Mouse (Mus musculus) liver, embryonic 14.5 days (tissue): ENCODE measurements around the gene S100a4. TPM values are rescaled to one million over a fixed set of nuclear protein-coding genes. Genes with fewer than 3 reads are reported as not detected.
A peak's percentile ranks its signal among the peaks of the same experiment; 100 is the strongest.

Experiments used
- ATAC-seq: fragments of 200-750 bp; cut with Nextera tagmentation; 2 replicates; pipeline ENCODE4 v1.8.0; 2017; ENCODE audit warnings: moderate number of reproducible peaks, mild to moderate bottlenecking, moderate library complexity; ENCODE audit not compliant: insufficient read depth
- DNase-seq, 3 experiments: peaks; one replicate each; pipeline ENCODE4 v3.0.0-alpha.2; 2012 to 2013; ENCODE audit warnings: low read depth in 3 of 3, low spot score in 3 of 3
- H3K27ac ChIP-seq: fragments of 300-500 bp; sonication (generic); 2 replicates; pipeline ENCODE4 v1.5.1; 2014; ENCODE audit warnings: moderate library complexity, mild to moderate bottlenecking, control low read depth, inconsistent platforms
- H3K27me3 ChIP-seq: fragments of 300-500 bp; sonication (generic); 2 replicates; pipeline ENCODE4 v1.6.1; 2014; ENCODE audit warnings: mild to moderate bottlenecking, low read length, moderate library complexity; ENCODE audit not compliant: control insufficient read depth, insufficient read depth
- H3K36me3 ChIP-seq: fragments of 300-500 bp; sonication (generic); replicated peaks from 2 replicates; pipeline ENCODE4 v1.6.1; 2014; ENCODE audit warnings: low read depth; ENCODE audit not compliant: control insufficient read depth, insufficient read depth
- H3K4me1 ChIP-seq, 2 experiments: fragments of 200-500 bp in 1 of 2; fragments of 300-500 bp in 1 of 2; sonication (generic) in 1 of 2; replicated peaks; 2 replicates each; pipeline ENCODE4 v1.6.1; 2012 to 2014; ENCODE audit warnings: antibody characterized with exemption in 1 of 2, inconsistent platforms in 1 of 2, low read length in 1 of 2; ENCODE audit not compliant: control insufficient read depth in 2 of 2, insufficient read depth in 2 of 2
- H3K4me2 ChIP-seq: fragments of 300-500 bp; sonication (generic); 2 replicates; pipeline ENCODE4 v1.6.1; 2014; ENCODE audit warnings: low read depth, mild to moderate bottlenecking, control low read depth, moderate library complexity
- H3K4me3 ChIP-seq, 2 experiments: fragments of 200-500 bp in 1 of 2; fragments of 300-500 bp in 1 of 2; sonication (generic) in 1 of 2; 2 replicates each; pipeline ENCODE4 v1.5.1; 2012 to 2014; ENCODE audit warnings: low read depth in 2 of 2, low read length in 2 of 2, mild to moderate bottlenecking in 2 of 2, control low read depth in 1 of 2, inconsistent platforms in 1 of 2, moderate library complexity in 1 of 2; ENCODE audit not compliant: insufficient read depth in 1 of 2
- H3K9ac ChIP-seq: fragments of 300-500 bp; sonication (generic); replicated peaks from 2 replicates; pipeline ENCODE4 v1.6.1; 2014; ENCODE audit warnings: mild to moderate bottlenecking, control low read depth, moderate library complexity
- H3K9me3 ChIP-seq: fragments of 300-500 bp; sonication (generic); 2 replicates; pipeline ENCODE4 v1.6.1; 2016; ENCODE audit warnings: low read length, mixed read lengths; ENCODE audit not compliant: control insufficient read depth
- CTCF ChIP-seq: IDR thresholded peaks from 2 replicates; pipeline ENCODE4 v1.5.1; 2016; ENCODE audit warnings: antibody characterized with exemption, low read depth, control low read depth
- EP300 ChIP-seq: IDR thresholded peaks from 2 replicates; pipeline ENCODE4 v1.6.1; 2016; ENCODE audit warnings: antibody characterized with exemption, low read depth
- WGBS: fragments of 180-500 bp; shearing (Covaris S2); extraction: QIAGEN DNeasy Blood & Tissue Kit; methylation state at CpG from one replicate; pipeline ENCODE4 v1.1.7; 2014; ENCODE audit not compliant: insufficient replicate concordance; 5-methylcytosine and 5-hydroxymethylcytosine counted together
- polyA plus RNA-seq, 2 experiments: library from polyadenylated mRNA; depleted of rRNA in 1 of 2; stranded (reverse) in 1 of 2; unstranded in 1 of 2; fragments of >200 nt; fragmentation: Nextera tagmentation in 1 of 2; extraction: Ambion mirVana in 1 of 2; gene quantifications; 2 replicates each; pipeline versions ENCODE4 v1.2.1 to v1.2.3; 2012 to 2014

S100a4 gene
- polyA plus RNA-seq, 2 experiments = 1.0 to 2.0 TPM

DNA sequence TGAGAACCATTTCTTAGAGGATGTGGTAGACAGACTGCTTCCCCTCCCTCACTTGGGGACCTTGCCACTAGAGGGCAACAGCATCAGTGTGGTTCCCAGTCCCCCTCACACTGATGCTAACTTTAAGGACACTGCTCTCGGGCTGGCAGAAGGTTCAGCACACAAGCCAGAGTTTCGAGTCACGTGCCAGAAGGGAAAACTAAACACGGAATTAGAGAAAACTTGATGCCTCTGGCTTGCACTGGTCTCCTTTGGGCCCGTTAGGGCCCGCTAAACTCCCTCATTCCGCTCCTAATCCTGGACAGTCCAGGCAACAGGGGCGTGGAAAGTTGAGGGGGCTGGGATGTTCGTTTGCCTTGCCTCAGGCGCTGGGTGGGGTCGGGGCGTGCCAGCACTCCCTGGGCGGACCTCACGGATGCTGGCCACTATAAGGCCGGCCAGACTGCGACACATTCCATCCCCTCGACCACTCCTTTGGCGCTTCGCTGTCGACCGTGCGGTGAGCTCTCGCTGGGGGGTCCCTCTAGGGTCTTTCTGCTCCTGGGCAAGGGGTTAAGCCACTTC is 9.2 kb downstream of the S100a4 start, which contains the start of gene S100a6:
Gene S100a6, plus strand, starts transcription at position 155 of the 564 bp plus-strand sequence.
- WGBS = 2% methylated on average over 23 of the region's 23 CpGs
- 0 out of 2 replicates have a peak, but pooled peaks have one; percentile 35 for ATAC-seq
- no peak within 1 kb of the TSS for H3K4me3 ChIP-seq
- H3K9me3 ChIP-seq = no peaks in the 10 kb centered on the region
- H3K27me3 ChIP-seq = no peaks in the 10 kb centered on the region
- no peaks in the 10 kb centered on the region for H3K4me1 ChIP-seq
- peak; percentile 71 for TF ChIP-seq CTCF
- no peak for TF ChIP-seq EP300
- H3K4me2 ChIP-seq = peak within 1 kb of the TSS; percentile 32
- H3K36me3 ChIP-seq = no peaks in the 10 kb centered on the region
- H3K27ac ChIP-seq = no peak within 1 kb of the TSS
- H3K9ac ChIP-seq = no peak within 1 kb of the TSS
- DNase-seq = peak; percentile 12 to 23 (median 22)

DNA sequence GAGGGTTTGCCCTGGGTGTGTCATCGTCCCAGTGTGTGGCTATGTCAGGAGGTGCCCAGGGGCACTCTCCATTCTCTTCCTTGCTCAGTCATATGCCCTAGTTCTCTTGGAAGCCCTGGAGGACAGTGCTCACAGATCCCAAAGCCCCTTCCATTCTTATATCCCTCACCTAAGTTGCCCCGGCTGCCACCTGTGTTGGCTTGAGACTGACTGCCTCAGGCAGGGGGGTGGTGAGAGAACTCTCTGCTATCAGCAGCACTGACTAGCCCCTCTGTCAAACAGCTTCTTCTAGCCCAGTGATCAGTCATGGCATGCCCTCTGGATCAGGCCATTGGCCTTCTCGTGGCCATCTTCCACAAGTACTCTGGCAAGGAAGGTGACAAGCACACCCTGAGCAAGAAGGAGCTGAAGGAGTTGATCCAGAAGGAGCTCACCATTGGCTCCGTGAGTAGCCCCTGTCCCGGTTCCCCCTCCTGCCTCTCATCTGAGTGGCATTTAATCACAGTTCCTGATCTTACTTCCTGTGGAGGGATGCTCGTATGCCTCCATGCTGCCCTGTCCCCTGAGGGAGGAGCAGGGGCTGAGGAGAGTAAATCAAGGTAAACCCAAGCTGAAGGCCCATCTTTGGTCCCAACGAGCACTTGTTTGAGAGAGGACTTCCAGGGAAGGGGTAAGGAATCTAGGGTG is 10.0 kb downstream of the S100a4 start:
- ATAC-seq = no peak
- H3K27me3 ChIP-seq = no peaks in the 10 kb centered on the region
- no peak for DNase-seq
- no peak overlapping the region for H3K4me2 ChIP-seq
- TF ChIP-seq EP300 = no peak
- TF ChIP-seq CTCF = no peak
- WGBS = 28% methylated on average over 7 of the region's 7 CpGs
- H3K4me3 ChIP-seq = no peak overlapping the region
- no peak overlapping the region for H3K27ac ChIP-seq
- no peaks in the 10 kb centered on the region for H3K9me3 ChIP-seq
- H3K9ac ChIP-seq = no peak overlapping the region
- no peaks in the 10 kb centered on the region for H3K4me1 ChIP-seq
- H3K36me3 ChIP-seq = no peaks in the 10 kb centered on the region

DNA sequence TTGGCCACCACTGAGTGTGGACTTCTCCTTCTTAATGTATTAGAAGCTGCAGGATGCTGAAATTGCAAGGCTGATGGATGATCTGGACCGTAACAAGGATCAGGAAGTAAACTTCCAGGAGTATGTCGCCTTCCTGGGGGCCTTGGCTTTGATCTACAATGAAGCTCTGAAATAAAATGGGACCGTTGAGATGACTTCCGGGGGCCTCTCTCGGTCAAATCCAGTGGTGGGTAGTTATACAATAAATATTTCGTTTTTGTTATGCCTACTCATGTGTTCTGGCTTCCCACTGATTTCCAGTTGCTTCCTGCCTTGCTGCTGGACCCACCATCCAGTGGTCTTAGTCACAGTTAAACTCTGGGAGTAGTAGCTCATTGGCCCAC is 10.6 kb downstream of the S100a4 start:
- DNase-seq (no peak), ATAC-seq (no peak)
- H3K9ac ChIP-seq = no peak overlapping the region
- no peak overlapping the region for H3K27ac ChIP-seq
- WGBS = 56% methylated on average over 6 of the region's 6 CpGs
- no peak for TF ChIP-seq CTCF
- no peak for TF ChIP-seq EP300
- no peak overlapping the region for H3K4me2 ChIP-seq
- no peaks in the 10 kb centered on the region for H3K36me3 ChIP-seq
- H3K9me3 ChIP-seq = no peaks in the 10 kb centered on the region
- no peak overlapping the region for H3K4me3 ChIP-seq
- no peaks in the 10 kb centered on the region for H3K4me1 ChIP-seq
- H3K27me3 ChIP-seq = no peaks in the 10 kb centered on the region

DNA sequence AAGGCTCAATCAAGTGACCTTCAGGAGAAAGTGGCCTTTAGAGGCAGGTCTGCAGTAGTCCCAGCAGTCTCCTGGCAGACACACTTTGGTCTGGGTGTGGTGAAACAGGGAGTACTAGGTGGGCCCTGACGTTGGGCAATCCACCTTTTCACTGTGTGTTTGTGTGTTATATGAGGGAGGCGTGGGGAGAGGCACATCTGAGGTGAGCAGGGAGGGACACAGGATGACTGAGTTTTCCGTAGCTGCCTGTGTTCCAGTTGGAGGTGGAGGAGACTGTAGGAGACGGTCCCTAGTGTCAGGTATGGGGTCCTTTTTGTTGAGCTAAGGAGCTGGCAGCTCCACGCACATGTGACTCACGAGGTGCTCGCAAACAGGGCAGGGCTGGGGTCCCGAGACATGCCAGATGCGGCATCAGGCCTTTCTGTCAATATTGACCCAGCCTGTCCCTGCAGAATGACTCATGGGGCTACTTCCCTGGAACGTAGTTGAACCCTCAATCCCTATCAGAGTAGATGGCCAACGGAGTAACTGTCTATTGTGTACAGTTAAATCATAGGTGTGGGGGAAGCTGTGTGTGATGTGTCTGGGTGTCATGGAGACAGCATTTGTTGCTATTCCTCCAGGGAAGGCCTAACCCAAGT is 11.2 kb downstream of the S100a4 start:
- Histone ChIP-seq H3K9ac (no peak overlapping the region), H3K27me3 (no peaks in the 10 kb centered on the region), H3K4me2 (no peak overlapping the region), H3K27ac (no peak overlapping the region), H3K4me1 (no peaks in the 10 kb centered on the region), H3K36me3 (no peaks in the 10 kb centered on the region), H3K9me3 (no peaks in the 10 kb centered on the region), H3K4me3 (no peak overlapping the region)
- 57% methylated on average over 11 of the region's 11 CpGs for WGBS
- TF ChIP-seq CTCF (no peak), EP300 (no peak)
- no peak for DNase-seq
- ATAC-seq = no peak

DNA sequence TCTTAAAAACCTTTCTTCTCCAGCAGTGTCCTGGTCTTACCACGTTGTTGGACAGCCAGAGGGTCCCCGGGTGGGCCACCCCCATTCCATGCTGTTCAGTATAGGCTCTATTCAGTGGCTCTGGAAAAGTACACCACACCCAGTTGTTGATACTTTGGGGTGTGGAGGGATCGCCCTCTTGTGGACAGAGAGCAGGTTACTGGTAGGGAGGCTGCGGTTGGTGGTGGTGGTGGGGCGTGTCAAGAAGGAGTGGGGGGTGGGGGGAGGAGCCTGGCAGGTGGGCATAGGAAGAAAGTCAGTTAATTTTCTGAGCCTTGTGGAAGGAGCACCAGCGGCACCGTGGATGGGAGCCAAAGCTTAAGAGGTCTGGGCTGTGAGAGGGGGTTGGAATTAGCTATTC is 11.8 kb downstream of the S100a4 start:
- ATAC-seq (no peak), DNase-seq (peak; percentile 10 to 31 (median 25))
- TF ChIP-seq EP300 = no peak
- peak; percentile 75 for TF ChIP-seq CTCF
- 5% methylated on average over 7 of the region's 7 CpGs for WGBS
- H3K27ac ChIP-seq = no peak overlapping the region
- H3K4me3 ChIP-seq = no peak overlapping the region
- no peak overlapping the region for H3K9ac ChIP-seq
- H3K9me3 ChIP-seq = no peaks in the 10 kb centered on the region
- no peaks in the 10 kb centered on the region for H3K4me1 ChIP-seq
- H3K4me2 ChIP-seq = no peak overlapping the region
- H3K36me3 ChIP-seq = no peaks in the 10 kb centered on the region
- H3K27me3 ChIP-seq = no peaks in the 10 kb centered on the region
